Mouse (Mus musculus) heart, embryonic 16.5 days (tissue): Measurements from ENCODE around the gene Thsd1. TPM values are rescaled to one million over a fixed set of nuclear protein-coding genes. Genes with fewer than 3 reads are reported as not detected.

ENCODE experiments used
- ATAC-seq: fragments of 200-750 bp; cut with Nextera tagmentation; replicated peaks from 2 replicates; pipeline ENCODE4 v1.8.0; 2017; ENCODE audit warnings: moderate number of reproducible peaks; ENCODE audit not compliant: insufficient read depth, low FRiP score; ENCODE audit errors: extremely low read depth
- H3K27ac ChIP-seq: fragments of 300-500 bp; sonication (generic); 2 replicates; pipeline ENCODE4 v1.5.1; 2014; ENCODE audit warnings: mild to moderate bottlenecking, low read length, control low read depth, moderate library complexity
- H3K27me3 ChIP-seq: fragments of 300-500 bp; sonication (generic); 2 replicates; pipeline ENCODE4 v1.6.1; 2014; ENCODE audit warnings: low read length, mixed read lengths; ENCODE audit not compliant: control insufficient read depth, insufficient read depth
- H3K36me3 ChIP-seq: fragments of 300-500 bp; sonication (generic); 2 replicates; pipeline ENCODE4 v1.6.1; 2014; ENCODE audit not compliant: control insufficient read depth, insufficient read depth
- H3K4me1 ChIP-seq: fragments of 300-500 bp; sonication (generic); 2 replicates; pipeline ENCODE4 v1.6.1; 2014; ENCODE audit warnings: low read length, mixed read lengths; ENCODE audit not compliant: control insufficient read depth, insufficient read depth
- H3K4me2 ChIP-seq: fragments of 300-500 bp; sonication (generic); 2 replicates; pipeline ENCODE4 v1.6.1; 2014; ENCODE audit warnings: low read depth, mild to moderate bottlenecking, control low read depth, low read length
- H3K4me3 ChIP-seq: fragments of 300-500 bp; sonication (generic); 2 replicates; pipeline ENCODE4 v1.5.1; 2014; ENCODE audit warnings: mild to moderate bottlenecking, control low read depth, low read length
- H3K9ac ChIP-seq: fragments of 300-500 bp; sonication (generic); 2 replicates; pipeline ENCODE4 v1.6.1; 2014; ENCODE audit warnings: low read length, control low read depth
- H3K9me3 ChIP-seq: fragments of 300-500 bp; sonication (generic); replicated peaks from 2 replicates; pipeline ENCODE4 v1.6.1; 2016; ENCODE audit warnings: low read length; ENCODE audit not compliant: control insufficient read depth
- WGBS: fragments of 180-500 bp; shearing (Covaris S2); extraction: QIAGEN DNeasy Blood & Tissue Kit; methylation state at CpG from one replicate; pipeline ENCODE4 v1.1.7; 2014; 5-methylcytosine and 5-hydroxymethylcytosine counted together
- polyA plus RNA-seq: library from polyadenylated mRNA; unstranded; fragments of >200 nt; fragmentation: Nextera tagmentation; extraction: Ambion mirVana; gene quantifications from 2 replicates; pipeline ENCODE4 v1.2.1, GENCODE M21; 2015

The Thsd1 gene
- polyA plus RNA-seq = 13.2 and 16.1 TPM in 2 replicates

DNA sequence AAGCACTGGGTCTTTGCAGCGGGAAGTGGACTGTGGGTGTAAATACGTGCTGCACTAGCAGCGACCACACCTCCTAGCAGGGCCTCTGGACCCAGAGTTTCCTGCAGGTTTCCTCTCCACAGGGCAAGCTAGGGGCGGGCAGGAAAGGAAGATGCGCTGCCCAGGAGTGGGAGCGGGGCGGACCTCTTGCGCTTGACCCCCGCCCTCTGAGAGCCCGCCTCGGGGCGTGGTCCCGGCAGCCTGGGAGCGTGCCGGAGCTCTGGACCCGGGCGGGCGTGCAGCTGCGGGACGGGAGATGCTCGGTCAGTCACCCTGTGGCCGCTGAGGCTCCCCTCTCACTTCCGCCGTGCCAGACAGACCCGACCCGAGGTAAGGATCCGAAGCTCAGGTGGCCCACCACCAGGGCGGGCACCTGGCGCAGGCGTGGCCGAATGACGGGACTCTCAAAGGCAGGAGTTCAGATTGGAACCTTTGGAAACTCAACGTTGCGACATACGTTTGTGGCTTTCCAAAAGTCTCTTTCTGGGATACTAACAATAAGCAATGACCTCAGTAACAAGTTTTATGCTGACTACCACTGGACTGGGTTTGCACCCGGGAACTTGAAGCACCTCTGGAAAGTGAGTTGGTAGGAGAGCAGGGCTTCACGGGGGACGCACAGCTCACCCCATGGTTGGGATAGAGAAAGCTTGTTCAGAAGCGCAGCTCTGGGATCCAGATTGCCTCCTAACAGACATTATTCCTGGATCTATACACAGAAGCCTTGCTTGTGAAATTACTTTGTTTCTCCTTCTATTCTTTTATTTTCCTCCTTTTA lies at the start of gene Thsd1:
Thsd1 (plus strand) TSS at position 253 of the 817 bp plus-strand sequence.
- Histone ChIP-seq H3K9ac (peak within 1 kb of the TSS; percentile 71), H3K4me1 (peaks cover 4% of the 10 kb centered on the region; the same call in 1 of the 2 replicates), H3K36me3 (peaks cover 10% of the 10 kb centered on the region; the same call in 1 of the 2 replicates), H3K27ac (peak within 1 kb of the TSS; percentile 79), H3K4me2 (peak within 1 kb of the TSS; percentile 97), H3K4me3 (peak within 1 kb of the TSS; percentile 64), H3K27me3 (no peaks in the 10 kb centered on the region), H3K9me3 (no peaks in the 10 kb centered on the region)
- peak; percentile 94 for ATAC-seq
- WGBS = under 1% methylated on average over 39 of the region's 39 CpGs

DNA sequence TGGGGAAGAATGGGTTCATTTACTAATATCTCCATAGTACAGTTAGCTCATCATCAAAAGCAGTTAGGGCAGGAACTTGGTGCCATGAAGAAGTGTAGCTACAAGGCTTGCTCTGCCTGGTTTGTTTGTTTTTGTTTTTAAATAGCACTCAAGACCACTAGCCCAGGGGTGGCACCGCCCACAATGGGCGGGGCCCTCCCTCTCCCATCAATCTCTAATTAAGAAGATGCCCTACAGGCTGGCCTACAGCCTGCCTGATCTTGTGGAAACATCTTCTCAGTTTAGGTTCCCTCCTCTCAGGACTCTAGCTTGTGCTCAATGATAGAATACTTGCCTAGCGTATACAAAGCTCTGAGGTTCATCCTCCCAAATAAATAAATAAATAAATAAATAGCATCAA lies 42.2 kb upstream of the Thsd1 start:
- H3K9ac ChIP-seq = peak overlapping the region; percentile 76
- peak overlapping the region; percentile 78; the same call in 1 of the 2 replicates for H3K27ac ChIP-seq
- H3K36me3 ChIP-seq = no peaks in the 10 kb centered on the region
- H3K4me2 ChIP-seq = peak overlapping the region; percentile 80
- H3K9me3 ChIP-seq = no peaks in the 10 kb centered on the region
- H3K27me3 ChIP-seq = no peaks in the 10 kb centered on the region
- peak overlapping the region; percentile 73 for H3K4me3 ChIP-seq
- H3K4me1 ChIP-seq = peaks cover 16% of the 10 kb centered on the region
- no peak for ATAC-seq
- 4% methylated on average over 3 of the region's 3 CpGs for WGBS

DNA sequence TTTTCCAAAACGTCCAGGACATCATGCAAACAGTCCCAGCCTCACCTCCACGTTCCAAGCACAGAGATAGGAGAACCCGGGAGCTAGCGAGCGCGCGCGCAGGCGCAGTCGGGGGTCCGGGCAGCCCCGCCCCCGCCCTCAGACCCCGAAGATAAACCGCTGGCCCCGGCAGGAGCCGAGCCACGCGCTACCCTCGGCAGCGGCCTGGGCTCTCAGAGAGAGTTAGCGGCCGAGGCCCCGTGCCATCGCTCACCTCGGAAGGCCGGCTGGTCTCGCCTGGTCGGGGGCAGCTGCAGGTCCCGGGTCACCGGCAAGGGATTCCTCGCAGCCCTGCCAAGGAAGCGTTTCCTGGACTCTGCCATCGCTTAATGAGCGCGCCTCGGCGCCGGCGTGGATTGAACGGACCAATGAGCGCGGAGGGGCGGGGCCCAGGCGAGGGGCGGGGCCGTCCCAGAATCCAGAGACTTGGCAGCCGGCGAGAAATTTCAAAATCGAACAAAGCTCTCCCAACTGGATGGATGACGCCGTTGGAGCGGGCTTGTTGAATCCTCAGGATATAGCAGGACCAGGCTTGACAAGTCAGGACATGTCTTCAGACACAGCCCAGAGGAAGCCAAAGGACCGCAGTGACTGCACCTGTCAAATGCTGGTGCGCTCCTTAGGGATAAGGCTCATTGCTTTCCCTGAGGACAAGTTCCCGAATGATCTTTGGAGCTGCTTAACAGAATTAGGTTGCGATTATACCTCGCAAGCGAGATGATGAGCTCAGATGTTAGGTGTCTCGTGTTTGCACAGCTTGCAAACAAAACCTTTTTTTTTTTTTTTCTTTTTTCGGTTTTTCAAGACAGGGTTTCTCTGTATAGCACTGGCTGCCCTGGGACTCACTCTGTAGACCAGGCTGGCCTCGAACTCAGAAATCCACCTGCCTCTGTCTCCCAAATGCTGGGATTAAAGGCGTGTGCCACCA lies 41.4 kb upstream of the Thsd1 start, which contains the start of gene Ckap2:
Ckap2 (minus strand) TSS at position 389 of the 967 bp plus-strand sequence.
- WGBS = 2% methylated on average over 63 of the region's 63 CpGs
- H3K27me3 ChIP-seq = no peaks in the 10 kb centered on the region
- no peaks in the 10 kb centered on the region for H3K9me3 ChIP-seq
- peak; percentile 95 for ATAC-seq
- no peaks in the 10 kb centered on the region for H3K36me3 ChIP-seq
- H3K9ac ChIP-seq = peak within 1 kb of the TSS; percentile 76
- peak within 1 kb of the TSS; percentile 78 for H3K27ac ChIP-seq
- peak within 1 kb of the TSS; percentile 73 for H3K4me3 ChIP-seq
- peak within 1 kb of the TSS; percentile 80 for H3K4me2 ChIP-seq
- peaks cover 12% of the 10 kb centered on the region for H3K4me1 ChIP-seq

DNA sequence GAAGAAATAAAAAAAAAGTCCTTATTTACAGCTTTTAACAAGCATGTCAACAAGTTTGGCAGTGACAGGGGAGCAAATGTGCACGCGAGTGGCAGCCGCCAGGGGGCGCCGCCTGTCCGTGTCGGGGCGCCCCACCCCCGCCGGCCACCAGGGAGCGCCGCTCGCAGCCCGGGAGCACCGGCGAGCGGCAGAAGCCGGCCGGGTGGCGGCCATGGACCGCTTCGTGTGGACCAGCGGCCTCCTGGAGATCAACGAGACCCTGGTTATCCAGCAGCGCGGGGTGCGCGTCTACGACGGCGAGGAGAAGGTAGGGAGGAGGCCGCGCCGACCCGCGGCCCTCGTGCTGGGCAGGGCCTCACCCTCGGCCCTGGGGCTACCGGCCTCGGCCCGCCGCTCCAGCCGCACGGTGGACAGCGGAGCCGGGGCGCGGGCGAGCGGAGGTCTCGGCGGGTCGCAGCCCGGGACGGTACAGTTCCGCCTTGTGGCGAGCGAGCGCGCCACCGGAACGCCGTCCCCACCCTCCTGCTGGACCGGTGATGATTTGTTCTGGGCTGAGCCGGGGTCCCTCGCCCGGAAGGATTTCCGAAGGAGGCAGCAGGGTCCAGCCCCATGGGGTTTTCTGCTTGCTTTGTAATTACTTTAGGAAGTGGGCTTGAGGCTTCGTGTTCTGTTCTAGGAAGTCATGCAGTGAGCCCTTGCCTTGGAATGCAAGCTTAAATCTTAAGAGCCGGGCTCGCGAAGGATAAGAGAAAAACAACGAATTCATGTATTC lies 34.3 kb upstream of the Thsd1 start, which contains the start of gene Vps36:
Vps36 (plus strand) TSS at position 150 of the 772 bp plus-strand sequence.
- H3K27ac ChIP-seq = peak within 1 kb of the TSS; percentile 99
- ATAC-seq = peak; percentile 95
- H3K9ac ChIP-seq = peak within 1 kb of the TSS; percentile 98
- peak within 1 kb of the TSS; percentile 82 for H3K4me2 ChIP-seq
- WGBS = under 1% methylated on average over 70 of the region's 73 CpGs
- peaks cover 9% of the 10 kb centered on the region for H3K4me1 ChIP-seq
- no peaks in the 10 kb centered on the region for H3K9me3 ChIP-seq
- peak within 1 kb of the TSS; percentile 91 for H3K4me3 ChIP-seq
- no peaks in the 10 kb centered on the region for H3K27me3 ChIP-seq
- H3K36me3 ChIP-seq = no peaks in the 10 kb centered on the region

DNA sequence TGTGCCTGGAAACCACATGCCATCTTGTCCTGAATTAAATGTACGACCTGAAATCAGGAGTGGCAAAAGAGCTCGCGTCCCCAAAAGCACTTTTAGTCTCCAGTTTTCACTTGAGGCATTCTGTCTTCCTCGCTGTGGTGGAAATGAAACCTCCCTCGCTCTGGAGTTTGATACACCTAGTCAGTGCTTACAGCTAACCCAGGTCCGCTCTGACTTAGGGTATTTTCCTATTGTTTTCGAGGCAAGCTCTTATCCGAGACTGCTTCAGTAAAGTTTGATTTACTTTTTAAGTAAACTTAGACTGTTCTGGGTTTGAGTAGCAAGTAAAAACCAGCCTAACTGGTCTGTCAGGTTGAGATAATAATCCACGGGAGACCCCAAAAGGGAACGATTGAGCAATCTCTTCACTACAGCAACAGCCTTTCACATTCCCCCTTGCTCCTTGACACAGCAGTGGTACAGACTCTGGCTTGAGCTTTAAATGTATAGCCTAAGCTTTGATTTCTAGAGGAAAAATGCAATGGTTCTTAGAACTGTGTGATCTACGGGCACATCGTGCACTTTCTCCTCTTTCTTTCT lies 33.6 kb upstream of the Thsd1 start:
- Histone ChIP-seq H3K36me3 (no peaks in the 10 kb centered on the region), H3K9me3 (no peaks in the 10 kb centered on the region), H3K4me1 (peaks cover 9% of the 10 kb centered on the region), H3K4me2 (peak overlapping the region; percentile 82), H3K9ac (peak overlapping the region; percentile 98), H3K4me3 (peak overlapping the region; percentile 91), H3K27me3 (no peaks in the 10 kb centered on the region), H3K27ac (peak overlapping the region; percentile 99)
- 14% methylated on average over 12 of the region's 12 CpGs for WGBS
- no peak for ATAC-seq

DNA sequence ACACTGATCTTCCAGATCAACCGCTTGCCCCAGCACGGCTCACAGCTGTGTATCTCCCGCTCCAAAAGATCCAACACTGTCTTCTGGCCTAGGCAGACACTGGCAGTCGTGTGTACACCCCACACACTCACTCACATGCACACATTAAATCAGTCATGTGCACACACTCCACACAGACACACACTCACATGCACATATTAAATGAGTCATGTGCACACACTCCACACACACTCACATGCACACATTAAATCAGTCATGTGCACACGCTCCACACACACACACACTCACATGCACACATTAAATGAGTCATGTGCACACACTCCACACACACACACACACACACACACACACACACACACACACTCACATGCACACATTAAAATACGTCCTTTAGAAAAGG lies 29.2 kb upstream of the Thsd1 start:
- no peak overlapping the region for H3K27ac ChIP-seq
- H3K9ac ChIP-seq = no peak overlapping the region
- peaks cover 3% of the 10 kb centered on the region; the same call in 1 of the 2 replicates for H3K9me3 ChIP-seq
- no peak for ATAC-seq
- peaks cover 22% of the 10 kb centered on the region for H3K36me3 ChIP-seq
- 89% methylated on average over 6 of the region's 6 CpGs for WGBS
- H3K4me1 ChIP-seq = peaks cover 9% of the 10 kb centered on the region
- no peaks in the 10 kb centered on the region for H3K27me3 ChIP-seq
- no peak overlapping the region for H3K4me3 ChIP-seq
- no peak overlapping the region for H3K4me2 ChIP-seq

DNA sequence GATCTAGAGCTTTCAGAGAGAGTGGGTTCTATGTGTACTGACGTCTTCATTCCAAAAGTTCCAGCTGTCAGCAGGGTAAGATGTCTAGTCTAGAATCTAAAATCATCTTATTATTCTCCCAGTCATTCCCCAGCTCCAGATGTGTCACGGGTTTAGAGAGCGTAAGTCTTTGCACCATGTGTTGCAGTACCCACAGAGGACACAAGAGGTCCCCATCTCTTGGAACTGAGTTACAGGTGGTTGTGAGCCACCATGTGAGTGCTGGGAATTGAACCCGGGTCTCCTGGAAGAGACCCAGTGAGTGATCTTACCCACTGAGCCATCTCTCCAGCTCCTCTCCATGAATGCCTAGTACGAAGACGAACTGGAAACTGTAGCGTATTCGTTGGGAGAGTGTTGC lies 27.6 kb upstream of the Thsd1 start:
- H3K4me2 ChIP-seq = no peak overlapping the region
- no peak overlapping the region for H3K27ac ChIP-seq
- H3K9me3 ChIP-seq = peaks cover 3% of the 10 kb centered on the region; the same call in 1 of the 2 replicates
- 96% methylated on average over 8 of the region's 8 CpGs for WGBS
- H3K4me3 ChIP-seq = no peak overlapping the region
- no peaks in the 10 kb centered on the region for H3K27me3 ChIP-seq
- ATAC-seq = no peak
- no peak overlapping the region for H3K9ac ChIP-seq
- peaks cover 26% of the 10 kb centered on the region for H3K36me3 ChIP-seq
- H3K4me1 ChIP-seq = peaks cover 3% of the 10 kb centered on the region; the same call in 1 of the 2 replicates

DNA sequence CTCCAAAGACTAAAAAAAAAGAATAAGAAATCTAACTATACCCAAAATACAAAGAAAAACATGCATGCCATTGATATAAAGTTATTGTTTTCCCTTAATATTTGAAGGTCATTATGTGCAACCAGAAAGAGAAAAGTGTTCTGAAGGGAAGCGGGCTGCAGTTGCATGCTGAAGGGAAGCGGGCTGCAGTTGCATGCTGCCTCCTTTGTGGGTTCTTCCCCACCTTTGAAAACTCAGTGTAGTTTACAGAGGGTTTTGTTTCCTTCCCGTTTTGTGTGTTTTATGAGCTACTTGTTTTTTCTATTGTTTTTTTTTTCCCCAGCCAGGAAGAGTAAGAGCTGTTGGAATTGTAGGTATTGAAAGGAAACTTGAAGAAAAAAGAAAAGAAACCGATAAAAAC lies 19.6 kb upstream of the Thsd1 start:
- no peaks in the 10 kb centered on the region for H3K27me3 ChIP-seq
- H3K4me2 ChIP-seq = no peak overlapping the region
- no peak for ATAC-seq
- H3K36me3 ChIP-seq = peaks cover 29% of the 10 kb centered on the region
- peaks cover 4% of the 10 kb centered on the region; the same call in 1 of the 2 replicates for H3K4me1 ChIP-seq
- 60% methylated on average over 4 of the region's 4 CpGs for WGBS
- H3K9me3 ChIP-seq = no peaks in the 10 kb centered on the region
- peak overlapping the region; percentile 45 for H3K27ac ChIP-seq
- H3K9ac ChIP-seq = no peak overlapping the region
- H3K4me3 ChIP-seq = no peak overlapping the region
